Mouse (Mus musculus) brain, adult 2 months (tissue): Measurements from ENCODE around the gene Ppp4r3a.
A peak's percentile ranks its signal among the peaks of the same experiment; 100 is the strongest.

Source experiments
- DNase-seq: peaks from one replicate; pipeline ENCODE4 v3.0.0; 2011; ENCODE audit warnings: low read depth, low spot score

The Ppp4r3a gene

DNA sequence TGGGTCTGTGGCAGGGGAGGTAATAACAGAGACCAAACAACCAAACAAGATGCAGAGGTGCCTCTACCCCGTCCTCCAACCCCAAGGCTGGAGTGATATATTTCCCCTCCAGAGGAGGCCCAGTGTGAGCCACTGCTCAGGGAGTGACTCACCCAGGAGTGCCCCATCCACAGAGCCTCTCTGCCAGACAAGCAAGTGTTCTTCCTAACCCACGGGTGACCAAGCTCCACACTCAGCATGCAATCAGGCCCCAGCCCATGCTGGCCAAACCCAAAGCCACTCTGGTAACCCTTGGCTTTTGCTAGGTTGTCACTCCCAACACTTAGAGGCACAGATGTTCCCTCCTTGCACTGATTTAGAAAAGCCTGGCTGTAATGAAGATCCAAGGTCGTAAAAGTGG is 90.4 kb downstream of the Ppp4r3a start:
- DNase-seq: no peak

- DNase-seq: no peak
Measured at GRCm38 (mm10) chr12:100992505-100992904, 91.0 kb downstream of the Ppp4r3a start.

- DNase-seq: no peak
Measured at GRCm38 (mm10) chr12:100991119-100991518, 92.4 kb downstream of the Ppp4r3a start.

DNA sequence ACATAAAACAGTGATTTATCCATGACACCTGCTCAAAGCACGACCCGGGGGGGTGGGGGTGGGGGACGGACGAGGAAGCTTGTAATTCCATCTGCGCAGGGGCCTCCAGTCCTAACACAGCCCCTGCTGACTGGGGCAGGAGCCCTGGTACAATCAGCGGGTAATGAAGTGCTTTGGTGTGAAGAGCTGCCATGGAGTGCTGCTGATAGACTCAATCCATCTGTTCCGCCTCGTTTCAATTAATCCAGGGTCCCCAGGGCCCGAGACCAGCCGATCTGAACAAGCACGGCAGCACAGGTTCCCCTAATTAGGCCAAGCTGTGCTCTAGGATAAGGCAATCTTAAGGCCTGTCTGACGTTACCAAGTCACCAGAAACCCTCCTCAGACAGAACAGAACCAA is 93.2 kb downstream of the Ppp4r3a start:
- peak; percentile 30 for DNase-seq

GRCm38 (mm10) chr12:100989780-100990288 is 93.7 kb downstream of the Ppp4r3a start:
- DNase-seq: no peak
